Mouse (Mus musculus) intestine, postnatal 0 days (tissue): Measurements from ENCODE around the gene Frrs1l. TPM values are rescaled to one million over a fixed set of nuclear protein-coding genes. Genes with fewer than 3 reads are reported as not detected.

ENCODE experiments used
- ATAC-seq: fragments of 200-750 bp; cut with Nextera tagmentation; 2 replicates; pipeline ENCODE4 v1.8.0; 2017; ENCODE audit warnings: mild to moderate bottlenecking, moderate TSS enrichment, moderate library complexity
- H3K27ac ChIP-seq: fragments of 300-500 bp; sonication (generic); 2 replicates; pipeline ENCODE4 v1.5.1; 2014; ENCODE audit warnings: mild to moderate bottlenecking, low read depth, low read length, moderate library complexity
- H3K27me3 ChIP-seq: fragments of 300-500 bp; sonication (generic); replicated peaks from 2 replicates; pipeline ENCODE4 v1.6.1; 2014; ENCODE audit warnings: low read length, mixed read lengths; ENCODE audit not compliant: control insufficient read depth, insufficient read depth
- H3K36me3 ChIP-seq: fragments of 300-500 bp; sonication (generic); 2 replicates; pipeline ENCODE4 v1.6.1; 2014; ENCODE audit warnings: mild to moderate bottlenecking, moderate library complexity; ENCODE audit not compliant: control insufficient read depth, insufficient read depth
- H3K4me1 ChIP-seq: fragments of 300-500 bp; sonication (generic); replicated peaks from 2 replicates; pipeline ENCODE4 v1.6.1; 2014; ENCODE audit warnings: antibody characterized with exemption, low read length, mixed read lengths; ENCODE audit not compliant: control insufficient read depth, insufficient read depth
- H3K4me2 ChIP-seq: fragments of 300-500 bp; sonication (generic); replicated peaks from 2 replicates; pipeline ENCODE4 v1.6.1; 2014; ENCODE audit warnings: low read depth, mild to moderate bottlenecking, moderate library complexity
- H3K4me3 ChIP-seq: fragments of 300-500 bp; sonication (generic); 2 replicates; pipeline ENCODE4 v1.5.1; 2014; ENCODE audit warnings: low read depth, low read length
- H3K9ac ChIP-seq: fragments of 300-500 bp; sonication (generic); 2 replicates; pipeline ENCODE4 v1.6.1; 2014; ENCODE audit warnings: mild to moderate bottlenecking, low read depth, low read length
- H3K9me3 ChIP-seq: fragments of 300-500 bp; sonication (generic); 2 replicates; pipeline ENCODE4 v1.6.1; 2016; ENCODE audit warnings: mixed run types; ENCODE audit not compliant: control insufficient read depth
- CTCF ChIP-seq: sonication (generic); IDR thresholded peaks from 2 replicates; pipeline ENCODE4 v1.5.1; 2016; ENCODE audit warnings: low read depth, mild to moderate bottlenecking, control low read depth, antibody characterized with exemption, moderate library complexity
- WGBS: fragments of 180-500 bp; shearing (Covaris S2); extraction: QIAGEN DNeasy Blood & Tissue Kit; methylation state at CpG from one replicate; pipeline ENCODE4 v1.1.7; 2014; 5-methylcytosine and 5-hydroxymethylcytosine counted together
- polyA plus RNA-seq: library from polyadenylated mRNA; unstranded; fragments of >200 nt; fragmentation: Nextera tagmentation; extraction: Ambion mirVana; gene quantifications from 2 replicates; pipeline ENCODE4 v1.2.1, GENCODE M21; 2015

Frrs1l gene
- polyA plus RNA-seq, 1 experiment from 2014 or later: 0.18 TPM

DNA sequence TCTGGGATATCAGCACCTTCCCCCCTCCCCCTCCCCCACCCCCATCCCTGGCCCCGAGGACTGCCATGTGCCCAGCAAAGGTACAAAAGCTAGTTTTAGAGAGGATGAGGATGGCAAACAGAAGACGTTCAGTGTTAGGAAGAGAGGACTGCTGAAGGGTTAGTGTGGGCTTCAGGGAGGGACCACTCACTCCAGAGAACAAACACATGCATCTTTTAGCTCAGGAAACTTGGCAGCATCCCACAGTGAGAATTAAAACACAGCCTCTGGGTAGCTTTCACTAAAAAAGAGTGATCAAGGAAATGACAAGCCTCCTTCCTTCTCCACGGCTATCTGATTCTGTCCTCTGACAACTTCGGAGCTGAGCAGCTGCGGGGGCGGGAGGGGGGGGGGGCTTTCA is 20.7 kb upstream of the Frrs1l start:
- WGBS: 9% methylated on average over 6 of the region's 6 CpGs
- H3K9ac ChIP-seq: no peak overlapping the region
- H3K9me3 ChIP-seq: no peaks in the 10 kb centered on the region
- no peak overlapping the region for H3K27ac ChIP-seq
- H3K4me1 ChIP-seq: no peaks in the 10 kb centered on the region
- TF ChIP-seq CTCF: no peak
- H3K27me3 ChIP-seq: no peaks in the 10 kb centered on the region
- no peaks in the 10 kb centered on the region for H3K36me3 ChIP-seq
- H3K4me3 ChIP-seq: no peak overlapping the region
- no peak overlapping the region for H3K4me2 ChIP-seq
- ATAC-seq: no peak

- Histone ChIP-seq H3K4me2 (no peak overlapping the region), H3K4me3 (no peak overlapping the region), H3K36me3 (no peaks in the 10 kb centered on the region), H3K27me3 (no peaks in the 10 kb centered on the region), H3K9me3 (no peaks in the 10 kb centered on the region), H3K27ac (no peak overlapping the region), H3K9ac (no peak overlapping the region), H3K4me1 (no peaks in the 10 kb centered on the region)
- no peak for TF ChIP-seq CTCF
- 41% methylated on average over 5 of the region's 5 CpGs for WGBS
- ATAC-seq: no peak
These were observed 20.2 kb upstream of the Frrs1l start for GRCm38 (mm10) chr4:57010425-57010824.

- Histone ChIP-seq H3K4me3 (no peak overlapping the region), H3K36me3 (no peaks in the 10 kb centered on the region), H3K9ac (no peak overlapping the region), H3K27me3 (no peaks in the 10 kb centered on the region), H3K4me1 (no peaks in the 10 kb centered on the region), H3K4me2 (no peak overlapping the region), H3K9me3 (no peaks in the 10 kb centered on the region), H3K27ac (no peak overlapping the region)
- no peak for TF ChIP-seq CTCF
- ATAC-seq: no peak
- WGBS: 81% methylated on average over 9 of the region's 9 CpGs
These were observed 17.5 kb upstream of the Frrs1l start for GRCm38 (mm10) chr4:57007717-57008116.

DNA sequence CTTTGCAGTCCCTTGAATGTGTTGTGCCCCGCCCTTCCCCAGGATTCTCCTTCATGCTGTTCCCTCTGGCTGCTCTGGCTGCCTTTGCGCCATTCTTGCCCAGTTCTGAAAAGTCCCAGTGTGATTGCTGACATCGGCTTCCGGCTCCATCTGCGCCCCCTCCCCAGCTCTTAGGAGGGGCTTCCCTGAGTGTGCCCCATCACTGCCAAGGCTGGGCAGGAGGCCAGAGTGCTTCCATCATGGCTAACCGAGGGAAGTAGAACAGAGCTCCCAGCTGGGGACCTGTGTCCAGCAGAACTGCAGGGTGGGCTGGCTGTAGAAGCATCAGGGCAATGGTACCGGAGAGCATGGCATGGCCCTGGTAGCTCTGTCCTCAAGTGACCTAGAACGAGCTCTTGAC is 14.8 kb upstream of the Frrs1l start:
- no peak for ATAC-seq
- TF ChIP-seq CTCF: no peak
- Histone ChIP-seq H3K36me3 (no peaks in the 10 kb centered on the region), H3K4me2 (no peak overlapping the region), H3K9me3 (no peaks in the 10 kb centered on the region), H3K9ac (no peak overlapping the region), H3K27me3 (no peaks in the 10 kb centered on the region), H3K4me1 (no peaks in the 10 kb centered on the region), H3K4me3 (no peak overlapping the region), H3K27ac (no peak overlapping the region)
- WGBS: 72% methylated on average over 8 of the region's 8 CpGs

DNA sequence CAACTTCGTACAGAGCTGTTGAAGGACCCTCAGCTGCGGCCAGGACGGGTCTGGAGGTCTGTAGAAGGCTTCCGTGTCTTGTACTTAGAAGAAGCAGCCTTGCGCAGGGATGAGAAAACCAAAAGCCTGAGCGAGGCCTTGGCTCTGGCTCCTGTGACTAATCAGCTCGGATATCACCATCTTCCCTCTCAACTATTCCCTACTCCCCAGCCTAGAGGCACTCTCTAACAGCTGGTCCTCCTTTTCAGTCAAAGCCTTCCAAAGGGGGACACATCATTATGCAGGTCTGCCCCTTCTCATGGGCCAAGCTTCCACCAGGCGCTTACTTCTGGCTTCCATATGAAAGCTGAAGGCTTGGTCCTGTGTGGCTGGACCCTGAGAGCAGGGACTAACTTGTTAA is 13.7 kb upstream of the Frrs1l start:
- ATAC-seq: no peak

GRCm38 (mm10) chr4:57002751-57003150 is 12.6 kb upstream of the Frrs1l start:
- WGBS: 63% methylated on average over 3 of the region's 3 CpGs
- no peak overlapping the region for H3K4me3 ChIP-seq
- H3K4me2 ChIP-seq: no peak overlapping the region
- no peak overlapping the region for H3K27ac ChIP-seq
- no peaks in the 10 kb centered on the region for H3K9me3 ChIP-seq
- ATAC-seq: no peak
- no peaks in the 10 kb centered on the region for H3K4me1 ChIP-seq
- no peaks in the 10 kb centered on the region for H3K36me3 ChIP-seq
- H3K27me3 ChIP-seq: no peaks in the 10 kb centered on the region
- H3K9ac ChIP-seq: no peak overlapping the region
- no peak for TF ChIP-seq CTCF

More for the DNA sequence above, 13.7 kb upstream of the Frrs1l start:
- no peaks in the 10 kb centered on the region for H3K27me3 ChIP-seq
- no peak for TF ChIP-seq CTCF
- no peak overlapping the region for H3K4me2 ChIP-seq
- 84% methylated on average over 8 of the region's 8 CpGs for WGBS
- no peaks in the 10 kb centered on the region for H3K4me1 ChIP-seq
- H3K4me3 ChIP-seq: no peak overlapping the region
- H3K27ac ChIP-seq: no peak overlapping the region
- H3K9ac ChIP-seq: no peak overlapping the region
- H3K36me3 ChIP-seq: no peaks in the 10 kb centered on the region
- H3K9me3 ChIP-seq: no peaks in the 10 kb centered on the region

GRCm38 (mm10) chr4:57001437-57001836 is 11.2 kb upstream of the Frrs1l start:
- no peaks in the 10 kb centered on the region for H3K27me3 ChIP-seq
- H3K4me1 ChIP-seq: no peaks in the 10 kb centered on the region
- H3K27ac ChIP-seq: no peak overlapping the region
- 93% methylated on average over 2 of the region's 2 CpGs for WGBS
- H3K4me3 ChIP-seq: no peak overlapping the region
- no peaks in the 10 kb centered on the region for H3K9me3 ChIP-seq
- H3K9ac ChIP-seq: no peak overlapping the region
- H3K36me3 ChIP-seq: no peaks in the 10 kb centered on the region
- ATAC-seq: no peak
- TF ChIP-seq CTCF: no peak
- H3K4me2 ChIP-seq: no peak overlapping the region
